Mouse (Mus musculus) megakaryocyte, adult 5-6 weeks (primary cell): ENCODE data around the gene Olfr1423. TPM values are rescaled to one million over a fixed set of nuclear protein-coding genes. Genes with fewer than 3 reads are reported as not detected.
"Not testable (repeated sequence)": the region's sequence is repeated elsewhere in the genome, so short reads cannot be mapped to it uniquely, and the experiment has no call there.

Experiments used
- ATAC-seq: 2 replicates; pipeline ENCODE4 v1.8.0; 2016; ENCODE audit warnings: mild to moderate bottlenecking, inconsistent platforms; ENCODE audit not compliant: poor library complexity, severe bottlenecking
- total RNA-seq, 2 experiments: library from RNA; stranded (forward) in 1 of 2; stranded (reverse) in 1 of 2; fragments of 153-499, 151-499 nt in 1 of 2; fragments of 221-1000, 200-1000 nt in 1 of 2; gene quantifications; 2 replicates each; pipeline versions ENCODE4 v1.2.3 to v1.2.4; 2015 to 2017

The Olfr1423 gene
- total RNA-seq, 2 experiments from 2014 or later: not detected

GRCm38 (mm10) chr19:12007105-12007931, 33.8 kb downstream of the Olfr1423 start:
- ATAC-seq: no peak

- no peak for ATAC-seq
These were observed 34.7 kb downstream of the Olfr1423 start for GRCm38 (mm10) chr19:12006361-12006947.

- ATAC-seq: peak; percentile 60
These were observed 35.4 kb downstream of the Olfr1423 start for GRCm38 (mm10) chr19:12005376-12006360.

- ATAC-seq: no peak
These were observed 36.7 kb downstream of the Olfr1423 start for GRCm38 (mm10) chr19:12004216-12005008.

- no peak for ATAC-seq
These were observed 37.5 kb downstream of the Olfr1423 start for GRCm38 (mm10) chr19:12003568-12003967.

- no peak for ATAC-seq
These were observed 38.3 kb downstream of the Olfr1423 start for GRCm38 (mm10) chr19:12002791-12003190.

GRCm38 (mm10) chr19:12002125-12002524, 39.0 kb downstream of the Olfr1423 start:
- ATAC-seq: peak; percentile 33

- ATAC-seq: no peak
These were observed 39.4 kb downstream of the Olfr1423 start for GRCm38 (mm10) chr19:12001686-12002085.

- ATAC-seq: no peak
These were observed 45.2 kb downstream of the Olfr1423 start for GRCm38 (mm10) chr19:11995722-11996448.

- ATAC-seq: no peak
These were observed 46.2 kb downstream of the Olfr1423 start for GRCm38 (mm10) chr19:11994703-11995431.

GRCm38 (mm10) chr19:11992441-11993029, 48.6 kb downstream of the Olfr1423 start:
- ATAC-seq: no peak

GRCm38 (mm10) chr19:11992034-11992433, 49.1 kb downstream of the Olfr1423 start:
- ATAC-seq: no peak

- peak; percentile 95 for ATAC-seq
These were observed 51.8 kb downstream of the Olfr1423 start for GRCm38 (mm10) chr19:11989334-11989733.

GRCm38 (mm10) chr19:11987841-11988240, 53.3 kb downstream of the Olfr1423 start:
- ATAC-seq: no peak

- not testable (repeated sequence) for ATAC-seq
These were observed 56.5 kb downstream of the Olfr1423 start for GRCm38 (mm10) chr19:11984614-11985013.
